Mouse (Mus musculus) ES-Bruce4 (cell line): Measurements from ENCODE around the gene Lysmd3.

ENCODE experiments used
- CTCF ChIP-seq: IDR thresholded peaks from one replicate; pipeline ENCODE4 v1.8.1; 2011; ENCODE audit warnings: low read depth, low read length
- EP300 ChIP-seq: IDR thresholded peaks from 2 replicates; pipeline ENCODE4 v1.6.1; 2011; ENCODE audit warnings: low read depth, low read length; ENCODE audit not compliant: insufficient read depth
- POLR2A ChIP-seq: IDR thresholded peaks from one replicate; pipeline ENCODE4 v1.8.1; 2011; ENCODE audit warnings: low read length; ENCODE audit not compliant: insufficient read depth

DNA sequence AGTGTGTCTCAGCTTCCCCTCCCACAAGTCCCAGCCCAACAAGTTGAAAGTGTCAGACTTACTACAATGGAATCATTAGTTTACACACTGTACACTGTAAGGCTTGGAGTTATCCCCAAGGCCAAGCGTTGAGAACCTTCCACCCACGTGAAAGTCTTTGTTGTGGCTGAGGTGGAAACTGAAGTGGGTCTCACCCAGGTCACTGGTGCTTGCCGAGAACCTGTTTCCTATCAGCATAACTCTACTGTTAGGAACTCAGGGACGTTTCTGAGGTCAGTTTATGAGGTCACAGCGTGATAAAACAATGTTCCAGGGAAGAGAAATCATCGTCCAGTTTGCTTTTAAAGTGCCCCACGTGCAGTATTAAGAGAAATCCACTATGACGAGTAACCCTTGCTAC lies 17.9 kb downstream of the Lysmd3 start:
- no peak for TF ChIP-seq CTCF
- no peak for TF ChIP-seq POLR2A
- TF ChIP-seq EP300: no peak
